Mouse (Mus musculus) forebrain, postnatal 0 days (tissue): ENCODE results near the gene Hist1h2bf. TPM values are rescaled to one million over a fixed set of nuclear protein-coding genes. Genes with fewer than 3 reads are reported as not detected.
"Not testable (repeated sequence)": the region's sequence is repeated elsewhere in the genome, so short reads cannot be mapped to it uniquely, and the experiment has no call there.

Source experiments
- ATAC-seq: fragments of 200-750 bp; cut with Nextera tagmentation; 2 replicates; pipeline ENCODE4 v1.8.0; 2017; ENCODE audit warnings: mild to moderate bottlenecking, moderate library complexity
- DNase-seq: peaks from one replicate; pipeline ENCODE4 v3.0.0-alpha.2; 2015
- H3K27ac ChIP-seq: fragments of 300-500 bp; sonication (generic); 2 replicates; pipeline ENCODE4 v1.5.1; 2014; ENCODE audit warnings: low read depth, mild to moderate bottlenecking, antibody characterized with exemption, low read length, moderate library complexity, mixed read lengths
- H3K27me3 ChIP-seq: fragments of 300-500 bp; sonication (generic); 2 replicates; pipeline ENCODE4 v1.6.1; 2014; ENCODE audit warnings: mild to moderate bottlenecking, low read length, mixed read lengths; ENCODE audit not compliant: insufficient read depth
- H3K36me3 ChIP-seq: fragments of 300-500 bp; sonication (generic); 2 replicates; pipeline ENCODE4 v1.6.1; 2014; ENCODE audit warnings: mild to moderate bottlenecking, moderate library complexity; ENCODE audit not compliant: insufficient read depth
- H3K4me1 ChIP-seq: fragments of 300-500 bp; sonication (generic); 2 replicates; pipeline ENCODE4 v1.6.1; 2014; ENCODE audit warnings: antibody characterized with exemption; ENCODE audit not compliant: insufficient read depth
- H3K4me2 ChIP-seq: fragments of 300-500 bp; sonication (generic); 2 replicates; pipeline ENCODE4 v1.6.1; 2014; ENCODE audit warnings: low read depth, mild to moderate bottlenecking, moderate library complexity
- H3K4me3 ChIP-seq: fragments of 300-500 bp; sonication (generic); 2 replicates; pipeline ENCODE4 v1.5.1; 2014; ENCODE audit warnings: low read depth, low read length, mixed read lengths
- H3K9ac ChIP-seq: fragments of 300-500 bp; sonication (generic); 2 replicates; pipeline ENCODE4 v1.6.1; 2014; ENCODE audit warnings: mild to moderate bottlenecking
- H3K9me3 ChIP-seq: fragments of 300-500 bp; sonication (generic); 2 replicates; pipeline ENCODE4 v1.6.1; 2016; ENCODE audit warnings: low read length
- CTCF ChIP-seq: sonication (generic); IDR thresholded peaks from 2 replicates; pipeline ENCODE4 v1.5.1; 2016; ENCODE audit warnings: antibody characterized with exemption, control low read depth, low read depth
- WGBS: fragments of 180-500 bp; shearing (Covaris S2); extraction: QIAGEN DNeasy Blood & Tissue Kit; methylation state at CpG from one replicate; pipeline ENCODE4 v1.1.7; 2014; 5-methylcytosine and 5-hydroxymethylcytosine counted together
- polyA plus RNA-seq: library from polyadenylated mRNA; unstranded; fragments of >200 nt; fragmentation: Nextera tagmentation; extraction: Ambion mirVana; gene quantifications from 2 replicates; pipeline ENCODE4 v1.2.1, GENCODE M21; 2015
- total RNA-seq: library from RNA; depleted of rRNA; stranded (reverse); fragments of >200 nt; gene quantifications from 2 replicates; pipeline ENCODE4 v1.2.3, GENCODE M21; 2014

Gene Hist1h2bf
- total and polyA plus RNA-seq, 2 experiments from 2014 or later: 289 TPM; not detected in 1

- Histone ChIP-seq H3K4me2 (peak overlapping the region; percentile 72), H3K27ac (peak overlapping the region; percentile 67), H3K36me3 (no peaks in the 10 kb centered on the region), H3K27me3 (no peaks in the 10 kb centered on the region), H3K4me1 (peaks cover 22% of the 10 kb centered on the region), H3K9me3 (no peaks in the 10 kb centered on the region), H3K9ac (peak overlapping the region; percentile 22; the same call in 1 of the 2 replicates), H3K4me3 (peak overlapping the region; percentile 47)
- no peak for TF ChIP-seq CTCF
- ATAC-seq (0 out of 2 replicates have a peak, but pooled peaks have one; percentile 8), DNase-seq (no peak)
- WGBS: under 1% methylated on average over 15 of the region's 15 CpGs
Observed at GRCm38 (mm10) chr13:23534368-23535131, 39.4 kb downstream of the Hist1h2bf start.

GRCm38 (mm10) chr13:23533560-23534367, 40.2 kb downstream of the Hist1h2bf start, which contains the start of gene Hist1h2af:
Gene Hist1h2af (plus strand): TSS chr13:23533906.
- H3K9me3 ChIP-seq, H3K36me3 ChIP-seq, H3K27me3 ChIP-seq: not testable (repeated sequence)
- Histone ChIP-seq H3K4me3 (peak within 1 kb of the TSS; percentile 47), H3K4me2 (peak within 1 kb of the TSS; percentile 72), H3K9ac (peak within 1 kb of the TSS; percentile 22), H3K27ac (peak within 1 kb of the TSS; percentile 67), H3K4me1 (peaks cover 22% of the 10 kb centered on the region)
- DNase-seq (peak; percentile 90), ATAC-seq (peak; percentile 30; the same call in 1 of the 2 replicates)
- WGBS: under 1% methylated on average over 19 of the region's 53 CpGs

GRCm38 (mm10) chr13:23532262-23533075, 41.5 kb downstream of the Hist1h2bf start:
- Histone ChIP-seq H3K27me3 (no peaks in the 10 kb centered on the region), H3K4me3 (peak overlapping the region; percentile 68), H3K4me1 (peaks cover 22% of the 10 kb centered on the region), H3K27ac (peak overlapping the region; percentile 98; the same call in 1 of the 2 replicates), H3K9me3 (no peaks in the 10 kb centered on the region), H3K4me2 (peak overlapping the region; percentile 72), H3K9ac (peak overlapping the region; percentile 82; the same call in 1 of the 2 replicates), H3K36me3 (no peaks in the 10 kb centered on the region)
- TF ChIP-seq CTCF: no peak
- ATAC-seq: no peak
- DNase-seq: no peak
- WGBS: 13% methylated on average over 9 of the region's 9 CpGs

- H3K36me3 ChIP-seq: no peaks in the 10 kb centered on the region
- peak within 1 kb of the TSS; percentile 82 for H3K9ac ChIP-seq
- TF ChIP-seq CTCF: no peak
- peak; percentile 99 for DNase-seq
- no peaks in the 10 kb centered on the region for H3K27me3 ChIP-seq
- no peaks in the 10 kb centered on the region for H3K9me3 ChIP-seq
- H3K4me3 ChIP-seq: peak within 1 kb of the TSS; percentile 68
- peaks cover 22% of the 10 kb centered on the region for H3K4me1 ChIP-seq
- H3K4me2 ChIP-seq: peak within 1 kb of the TSS; percentile 72
- under 1% methylated on average over 57 of the region's 70 CpGs for WGBS
- H3K27ac ChIP-seq: peak within 1 kb of the TSS; percentile 98
- ATAC-seq: peak; percentile 87
Observed at GRCm38 (mm10) chr13:23530901-23531875, 42.8 kb downstream of the Hist1h2bf start, which contains the start of gene Hist1h4h. Gene Hist1h4h (plus strand): TSS chr13:23531050.

GRCm38 (mm10) chr13:23530181-23530900, 43.7 kb downstream of the Hist1h2bf start:
- TF ChIP-seq CTCF: no peak
- Histone ChIP-seq H3K4me1 (peaks cover 22% of the 10 kb centered on the region), H3K36me3 (no peaks in the 10 kb centered on the region), H3K27ac (peak overlapping the region; percentile 98), H3K27me3 (no peaks in the 10 kb centered on the region), H3K4me2 (peak overlapping the region; percentile 72), H3K9ac (peak overlapping the region; percentile 82), H3K9me3 (no peaks in the 10 kb centered on the region), H3K4me3 (peak overlapping the region; percentile 68)
- under 1% methylated on average over 20 of the region's 20 CpGs for WGBS
- DNase-seq (peak; percentile 85), ATAC-seq (peak; percentile 7; the same call in 1 of the 2 replicates)
